Mouse (Mus musculus) MEL (cell line): ENCODE results near the gene Gm49416. TPM values are rescaled to one million over a fixed set of nuclear protein-coding genes. Genes with fewer than 3 reads are reported as not detected.

Source experiments
- DNase-seq: peaks from one replicate; pipeline ENCODE4 v3.0.0; 2011; ENCODE audit warnings: low read depth, low spot score
- H3K27ac ChIP-seq: 2 replicates; pipeline ENCODE4 v1.5.1; 2012; ENCODE audit warnings: low read depth, mild to moderate bottlenecking, control low read depth, low read length, moderate library complexity; ENCODE audit not compliant: control insufficient read depth
- H3K27me3 ChIP-seq, 2 experiments: fragments of 150-350 bp in 1 of 2; sonication (generic) in 1 of 2; 2 replicates each; pipeline ENCODE4 v1.6.1; 2012; ENCODE audit warnings: low read length in 2 of 2, mild to moderate bottlenecking in 2 of 2, improper control_type of control experiment in 1 of 2, moderate library complexity in 1 of 2; ENCODE audit not compliant: insufficient read depth in 2 of 2, control insufficient read depth in 1 of 2
- H3K36me3 ChIP-seq, 2 experiments: 2 replicates each; pipeline ENCODE4 v1.6.1; 2012 to 2014; ENCODE audit warnings: low read length in 2 of 2, improper control_type of control experiment in 1 of 2, inconsistent platforms in 1 of 2, mild to moderate bottlenecking in 1 of 2; ENCODE audit not compliant: insufficient read depth in 2 of 2, control insufficient read depth in 1 of 2
- H3K4me1 ChIP-seq, 2 experiments: fragments of 150-350 bp in 1 of 2; sonication (generic) in 1 of 2; 2 replicates each; pipeline ENCODE4 v1.6.1; 2012; ENCODE audit warnings: low read length in 2 of 2, improper control_type of control experiment in 1 of 2, mild to moderate bottlenecking in 1 of 2; ENCODE audit not compliant: insufficient read depth in 2 of 2, control insufficient read depth in 1 of 2
- H3K4me3 ChIP-seq, 2 experiments: fragments of 150-350 bp in 1 of 2; sonication (generic) in 1 of 2; 2 replicates each; pipeline ENCODE4 v1.5.1; 2012; ENCODE audit warnings: low read depth in 2 of 2, low read length in 2 of 2, mild to moderate bottlenecking in 2 of 2, moderate library complexity in 2 of 2, control low read depth in 1 of 2, improper control_type of control experiment in 1 of 2; ENCODE audit not compliant: control insufficient read depth in 1 of 2, insufficient read depth in 1 of 2
- H3K79me2 ChIP-seq: 2 replicates; pipeline ENCODE4 v1.6.1; 2012; ENCODE audit warnings: mild to moderate bottlenecking, low read length, moderate library complexity; ENCODE audit not compliant: control insufficient read depth, poor library complexity, insufficient read depth
- H3K9ac ChIP-seq: 2 replicates; pipeline ENCODE4 v1.6.1; 2012; ENCODE audit warnings: low read depth, mild to moderate bottlenecking, control low read depth, low read length, moderate library complexity; ENCODE audit not compliant: control insufficient read depth, poor library complexity, severe bottlenecking
- H3K9me3 ChIP-seq: fragments of 150-350 bp; sonication (generic); replicated peaks from 2 replicates; pipeline ENCODE4 v1.6.1; 2012; ENCODE audit warnings: mild to moderate bottlenecking, low read length, improper control_type of control experiment, moderate library complexity; ENCODE audit not compliant: insufficient read depth
- BHLHE40 ChIP-seq: IDR thresholded peaks from 2 replicates; pipeline ENCODE4 v1.6.1; 2012; ENCODE audit warnings: low read depth, mild to moderate bottlenecking, inconsistent platforms, low read length, improper control_type of control experiment, borderline replicate concordance
- CHD1 ChIP-seq: IDR thresholded peaks from 2 replicates; pipeline ENCODE4 v1.6.1; 2012; ENCODE audit warnings: low read depth, mild to moderate bottlenecking, inconsistent platforms, low read length, improper control_type of control experiment
- CHD2 ChIP-seq: IDR thresholded peaks from 2 replicates; pipeline ENCODE4 v1.6.1; 2011; ENCODE audit warnings: low read length, improper control_type of control experiment
- CTCF ChIP-seq, 3 experiments: IDR thresholded peaks in 2 of 3; conservative IDR thresholded peaks in 1 of 3; 2 replicates each; pipeline ENCODE4 v1.5.1; 2011 to 2012; ENCODE audit warnings: low read length in 3 of 3, low read depth in 2 of 3, mild to moderate bottlenecking in 2 of 3, improper control_type of control experiment in 1 of 3, inconsistent platforms in 1 of 3, mixed read lengths in 1 of 3, moderate library complexity in 1 of 3; ENCODE audit not compliant: control insufficient read depth in 1 of 3, insufficient read depth in 1 of 3, poor library complexity in 1 of 3, severe bottlenecking in 1 of 3
- E2F4 ChIP-seq: IDR thresholded peaks from 2 replicates; pipeline ENCODE4 v1.6.1; 2011; ENCODE audit warnings: low read depth, low read length, improper control_type of control experiment, borderline replicate concordance
- ELF1 ChIP-seq: IDR thresholded peaks from 2 replicates; pipeline ENCODE4 v1.6.1; 2014; ENCODE audit warnings: low read depth, mild to moderate bottlenecking, inconsistent platforms, low read length, improper control_type of control experiment, moderate library complexity
- EP300 ChIP-seq, 2 experiments: IDR thresholded peaks; 2 replicates each; pipeline ENCODE4 v1.6.1; 2011; ENCODE audit warnings: improper control_type of control experiment in 2 of 2, low read length in 2 of 2, low read depth in 1 of 2, mild to moderate bottlenecking in 1 of 2
- ETS1 ChIP-seq: IDR thresholded peaks from 2 replicates; pipeline ENCODE4 v1.6.1; 2012; ENCODE audit warnings: low read depth, mild to moderate bottlenecking, inconsistent platforms, low read length, improper control_type of control experiment, moderate library complexity
- GABPA ChIP-seq: IDR thresholded peaks from 2 replicates; pipeline ENCODE4 v1.6.1; 2012; ENCODE audit warnings: low read depth, mild to moderate bottlenecking, inconsistent platforms, low read length, improper control_type of control experiment, moderate library complexity
- GATA1 ChIP-seq: IDR thresholded peaks from 2 replicates; pipeline ENCODE4 v1.6.1; 2011; ENCODE audit warnings: low read depth, low read length, improper control_type of control experiment
- HCFC1 ChIP-seq: IDR thresholded peaks from 2 replicates; pipeline ENCODE4 v1.6.1; 2012; ENCODE audit warnings: low read depth, mild to moderate bottlenecking, inconsistent platforms, low read length, improper control_type of control experiment, moderate library complexity
- JUND ChIP-seq: IDR thresholded peaks from 2 replicates; pipeline ENCODE4 v1.6.1; 2011; ENCODE audit warnings: low read depth, mild to moderate bottlenecking, improper control_type of control experiment, low read length
- KAT2A ChIP-seq: conservative IDR thresholded peaks from 2 replicates; pipeline ENCODE4 v1.6.1; 2012; ENCODE audit warnings: low read depth, low read length, improper control_type of control experiment, inconsistent platforms
- MAFK ChIP-seq: IDR thresholded peaks from 2 replicates; pipeline ENCODE4 v1.6.1; 2011; ENCODE audit warnings: low read depth, mild to moderate bottlenecking, low read length, improper control_type of control experiment, borderline replicate concordance
- MAX ChIP-seq: IDR thresholded peaks from 2 replicates; pipeline ENCODE4 v1.6.1; 2011; ENCODE audit warnings: low read length, improper control_type of control experiment
- MAZ ChIP-seq: IDR thresholded peaks from 2 replicates; pipeline ENCODE4 v1.6.1; 2012; ENCODE audit warnings: low read depth, mild to moderate bottlenecking, inconsistent platforms, low read length, improper control_type of control experiment
- MEF2A ChIP-seq: IDR thresholded peaks from 2 replicates; pipeline ENCODE4 v1.6.1; 2014; ENCODE audit warnings: low read depth, mild to moderate bottlenecking, inconsistent platforms, low read length, improper control_type of control experiment; ENCODE audit not compliant: poor library complexity, insufficient replicate concordance, severe bottlenecking; ENCODE audit errors: extremely low read depth
- MXI1 ChIP-seq: IDR thresholded peaks from 2 replicates; pipeline ENCODE4 v1.6.1; 2011; ENCODE audit warnings: mild to moderate bottlenecking, low read depth, low read length, improper control_type of control experiment
- MYB ChIP-seq: IDR thresholded peaks from 2 replicates; pipeline ENCODE4 v1.6.1; 2011; ENCODE audit warnings: mild to moderate bottlenecking, low read depth, low read length, improper control_type of control experiment
- MYC ChIP-seq: IDR thresholded peaks from 2 replicates; pipeline ENCODE4 v1.6.1; 2011; ENCODE audit warnings: low read depth, mild to moderate bottlenecking, low read length, improper control_type of control experiment, moderate library complexity
- NELFE ChIP-seq: IDR thresholded peaks from 2 replicates; pipeline ENCODE4 v1.6.1; 2011; ENCODE audit warnings: low read depth, low read length, improper control_type of control experiment
- NRF1 ChIP-seq: IDR thresholded peaks from 2 replicates; pipeline ENCODE4 v1.6.1; 2014; ENCODE audit warnings: low read depth, mild to moderate bottlenecking, inconsistent platforms, low read length, improper control_type of control experiment, moderate library complexity; ENCODE audit not compliant: poor library complexity, insufficient read depth, severe bottlenecking
- POLR2A ChIP-seq, 2 experiments: IDR thresholded peaks; 2 replicates each; pipeline ENCODE4 v1.6.1; 2011 to 2012; ENCODE audit warnings: low read length in 2 of 2, mild to moderate bottlenecking in 2 of 2, control low read depth in 1 of 2, improper control_type of control experiment in 1 of 2, low read depth in 1 of 2, moderate library complexity in 1 of 2; ENCODE audit not compliant: control insufficient read depth in 1 of 2, insufficient read depth in 1 of 2, poor library complexity in 1 of 2
- POLR2AphosphoS2 ChIP-seq: IDR thresholded peaks from 2 replicates; pipeline ENCODE4 v1.6.1; 2011; ENCODE audit warnings: low read length, improper control_type of control experiment
- POLR2AphosphoS5 ChIP-seq: IDR thresholded peaks from 2 replicates; pipeline ENCODE4 v1.6.1; 2012; ENCODE audit warnings: low read depth, borderline replicate concordance, mild to moderate bottlenecking, inconsistent platforms, low read length, moderate library complexity, mixed read lengths
- RAD21 ChIP-seq: IDR thresholded peaks from 2 replicates; pipeline ENCODE4 v1.6.1; 2011; ENCODE audit warnings: mild to moderate bottlenecking, low read depth, low read length, improper control_type of control experiment
- SIN3A ChIP-seq: IDR thresholded peaks from 2 replicates; pipeline ENCODE4 v1.6.1; 2012; ENCODE audit warnings: low read length, improper control_type of control experiment, inconsistent platforms
- SMC3 ChIP-seq: IDR thresholded peaks from 2 replicates; pipeline ENCODE4 v1.6.1; 2011; ENCODE audit warnings: low read depth, low read length, improper control_type of control experiment
- TAL1 ChIP-seq: IDR thresholded peaks from 2 replicates; pipeline ENCODE4 v1.6.1; 2012; ENCODE audit warnings: mild to moderate bottlenecking, inconsistent platforms, low read length, moderate library complexity, mixed read lengths
- TBP ChIP-seq: IDR thresholded peaks from 2 replicates; pipeline ENCODE4 v1.8.0; 2011; ENCODE audit warnings: low read depth, low read length, improper control_type of control experiment
- TCF12 ChIP-seq: IDR thresholded peaks from 2 replicates; pipeline ENCODE4 v1.6.1; 2014; ENCODE audit warnings: low read depth, mild to moderate bottlenecking, inconsistent platforms, low read length, improper control_type of control experiment, moderate library complexity
- UBTF ChIP-seq: IDR thresholded peaks from 2 replicates; pipeline ENCODE4 v1.6.1; 2012; ENCODE audit warnings: low read depth, mild to moderate bottlenecking, inconsistent platforms, low read length, improper control_type of control experiment, moderate library complexity, borderline replicate concordance; ENCODE audit not compliant: insufficient read depth
- USF1 ChIP-seq: IDR thresholded peaks from 2 replicates; pipeline ENCODE4 v1.6.1; 2014; ENCODE audit warnings: low read depth, mild to moderate bottlenecking, inconsistent platforms, low read length, improper control_type of control experiment, moderate library complexity
- USF2 ChIP-seq, 2 experiments: IDR thresholded peaks; 2 replicates each; pipeline ENCODE4 v1.6.1; 2011 to 2012; ENCODE audit warnings: improper control_type of control experiment in 2 of 2, low read length in 2 of 2, borderline replicate concordance in 1 of 2, inconsistent platforms in 1 of 2, low read depth in 1 of 2, mild to moderate bottlenecking in 1 of 2; ENCODE audit not compliant: insufficient read depth in 1 of 2
- ZC3H11A ChIP-seq: IDR thresholded peaks from 2 replicates; pipeline ENCODE4 v1.6.1; 2012; ENCODE audit warnings: low read depth, mild to moderate bottlenecking, inconsistent platforms, low read length, improper control_type of control experiment
- ZMIZ1 ChIP-seq: IDR thresholded peaks from 2 replicates; pipeline ENCODE4 v1.6.1; 2012; ENCODE audit warnings: low read depth, mild to moderate bottlenecking, inconsistent platforms, low read length, improper control_type of control experiment, moderate library complexity
- polyA plus RNA-seq, 2 experiments: library from polyadenylated mRNA; stranded (reverse) in 1 of 2; unstranded in 1 of 2; fragments of >175 nt in 1 of 2; fragments of >200 nt in 1 of 2; gene quantifications; 2 replicates each; pipeline versions ENCODE4 v1.2.1 to v1.2.4; 2012; ENCODE audit warnings: low replicate concordance in 2 of 2, low read depth in 1 of 2; ENCODE audit not compliant: insufficient read length in 2 of 2, insufficient read depth in 1 of 2, missing spikeins in 1 of 2
- total RNA-seq: library from RNA; depleted of rRNA; stranded (reverse); fragments of 300-350 nt; gene quantifications from 2 replicates; pipeline ENCODE4 v1.2.3, GENCODE M21; 2012

Gm49416 gene
- total and polyA plus RNA-seq, 3 experiments: 0.77 to 31.2 TPM; not detected in 1

- no peak overlapping the region for H3K9ac ChIP-seq
- H3K27ac ChIP-seq: peak overlapping the region; percentile 75
- TF ChIP-seq ZMIZ1: peak; percentile 62; the same call in 1 of the 2 replicates
- no peak for TF ChIP-seq SMC3
- TF ChIP-seq E2F4: no peak
- TF ChIP-seq ETS1: peak; percentile 99
- TF ChIP-seq SIN3A: peak; percentile 94
- peak; percentile 98 for TF ChIP-seq EP300 (IDR thresholded peaks at IDR 0.05; ENCODE audit: low read depth in 1 of 2, low read length in 2 of 2)
- TF ChIP-seq CHD2: peak; percentile 21; the same call in 1 of the 2 replicates
- TF ChIP-seq NRF1: no peak
- TF ChIP-seq GATA1: peak; percentile 99
- TF ChIP-seq JUND: no peak
- peak; percentile 88 for TF ChIP-seq MAZ
- TF ChIP-seq ZC3H11A: peak; percentile 17; the same call in 1 of the 2 replicates
- no peak for TF ChIP-seq UBTF
- TF ChIP-seq RAD21: no peak
- TF ChIP-seq USF2 (IDR thresholded peaks at IDR 0.05; ENCODE audit: borderline replicate concordance in 1 of 2, insufficient read depth in 1 of 2, low read depth in 1 of 2, low read length in 2 of 2): no peak
- TF ChIP-seq MAX: peak; percentile 55; the same call in 1 of the 2 replicates
- TF ChIP-seq TCF12: peak; percentile 100
- 0 out of 2 replicates have a peak, but pooled peaks have one; percentile 71 for TF ChIP-seq MEF2A
- peak; percentile 63; the same call in 1 of the 2 replicates for TF ChIP-seq MYC
- TF ChIP-seq MYB: peak; percentile 76
- no peak for TF ChIP-seq CTCF (IDR thresholded peaks at IDR 0.05 in 2 of 3, conservative IDR thresholded peaks at IDR 0.05 in 1 of 3; ENCODE audit: control insufficient read depth in 1 of 3, insufficient read depth in 1 of 3, low read depth in 2 of 3, low read length in 3 of 3, poor library complexity in 1 of 3, severe bottlenecking in 1 of 3)
- peak; percentile 88 for TF ChIP-seq MAFK
- TF ChIP-seq ELF1: peak; percentile 63; the same call in 1 of the 2 replicates
- TF ChIP-seq CHD1: no peak
- TF ChIP-seq TAL1: peak; percentile 77
- peak; percentile 83 for TF ChIP-seq POLR2AphosphoS2
- no peak for TF ChIP-seq POLR2A (IDR thresholded peaks at IDR 0.05; ENCODE audit: control insufficient read depth in 1 of 2, insufficient read depth in 1 of 2, low read depth in 1 of 2, low read length in 2 of 2, poor library complexity in 1 of 2)
- TF ChIP-seq USF1: 0 out of 2 replicates have a peak, but pooled peaks have one; percentile 25
- no peak for TF ChIP-seq POLR2AphosphoS5
- peak; percentile 65 for TF ChIP-seq HCFC1
- TF ChIP-seq KAT2A: peak; percentile 58
- no peak for TF ChIP-seq TBP
- TF ChIP-seq MXI1: peak; percentile 84
- TF ChIP-seq NELFE: no peak
- TF ChIP-seq GABPA: no peak
- peak; percentile 80 for TF ChIP-seq BHLHE40
These were observed 39.3 kb downstream of the Gm49416 start for GRCm38 (mm10) chr19:8927891-8928525.

More at GRCm38 (mm10) chr19:8927891-8928525, 39.3 kb downstream of the Gm49416 start:
- DNase-seq: peak; percentile 83
- 0 out of 4 replicates have a peak overlapping the region, but pooled peaks of 1 of the 2 experiments have one; percentile 14 for H3K4me3 ChIP-seq
- peaks cover 20 to 37% of the 10 kb centered on the region in 2 experiments for H3K4me1 ChIP-seq
- peaks cover 0 to 27% of the 10 kb centered on the region in 2 experiments; a peak in 2 of 4 replicates for H3K36me3 ChIP-seq
- H3K27me3 ChIP-seq: no peaks in the 10 kb centered on the region
- H3K9me3 ChIP-seq: no peaks in the 10 kb centered on the region
- no peaks in the 10 kb centered on the region; the same call in none of the 2 replicates for H3K79me2 ChIP-seq
